Mouse (Mus musculus) neural tube, embryonic 14.5 days (tissue): ENCODE results near the gene Nectin1. TPM values are rescaled to one million over a fixed set of nuclear protein-coding genes. Genes with fewer than 3 reads are reported as not detected.
A peak's percentile ranks its signal among the peaks of the same experiment; 100 is the strongest.

Experiments
- ATAC-seq: fragments of 200-750 bp; cut with Nextera tagmentation; 2 replicates; pipeline ENCODE4 v1.8.0; 2017; ENCODE audit warnings: low read depth, mild to moderate bottlenecking, moderate TSS enrichment, moderate library complexity
- H3K27ac ChIP-seq: fragments of 300-500 bp; sonication (generic); 2 replicates; pipeline ENCODE4 v1.5.1; 2014; ENCODE audit warnings: low read depth, mild to moderate bottlenecking, control low read depth, low read length, moderate library complexity, mixed read lengths
- H3K27me3 ChIP-seq: fragments of 300-500 bp; sonication (generic); 2 replicates; pipeline ENCODE4 v1.6.1; 2014; ENCODE audit warnings: low read length; ENCODE audit not compliant: control insufficient read depth, insufficient read depth
- H3K36me3 ChIP-seq: fragments of 300-500 bp; sonication (generic); 2 replicates; pipeline ENCODE4 v1.6.1; 2014; ENCODE audit warnings: low read length, mixed read lengths; ENCODE audit not compliant: control insufficient read depth, insufficient read depth
- H3K4me1 ChIP-seq: fragments of 300-500 bp; sonication (generic); 2 replicates; pipeline ENCODE4 v1.6.1; 2014; ENCODE audit warnings: low read length; ENCODE audit not compliant: control insufficient read depth, insufficient read depth
- H3K4me2 ChIP-seq: fragments of 300-500 bp; sonication (generic); 2 replicates; pipeline ENCODE4 v1.6.1; 2014; ENCODE audit warnings: mild to moderate bottlenecking, low read depth, low read length, control low read depth
- H3K4me3 ChIP-seq: fragments of 300-500 bp; sonication (generic); 2 replicates; pipeline ENCODE4 v1.5.1; 2014; ENCODE audit warnings: low read depth, low read length, control low read depth, mixed read lengths
- H3K9ac ChIP-seq: fragments of 300-500 bp; sonication (generic); replicated peaks from 2 replicates; pipeline ENCODE4 v1.6.1; 2014; ENCODE audit warnings: low read depth, mild to moderate bottlenecking, control low read depth, low read length, mixed read lengths
- H3K9me3 ChIP-seq: fragments of 300-500 bp; sonication (generic); 2 replicates; pipeline ENCODE4 v1.6.1; 2016; ENCODE audit warnings: low read length; ENCODE audit not compliant: control insufficient read depth
- WGBS: fragments of 180-500 bp; shearing (Covaris S2); extraction: QIAGEN DNeasy Blood & Tissue Kit; methylation state at CpG from one replicate; pipeline ENCODE4 v1.1.7; 2014; 5-methylcytosine and 5-hydroxymethylcytosine counted together
- polyA plus RNA-seq: library from polyadenylated mRNA; unstranded; fragments of >200 nt; fragmentation: Nextera tagmentation; extraction: Ambion mirVana; gene quantifications from 2 replicates; pipeline ENCODE4 v1.2.1, GENCODE M21; 2014

Gene Nectin1
- polyA plus RNA-seq, 1 experiment from 2014 or later: 21.1 TPM

GRCm38 (mm10) chr9:43755928-43756327 lies 12.1 kb downstream of the Nectin1 start:
- Histone ChIP-seq H3K4me1 (peaks cover 34% of the 10 kb centered on the region), H3K36me3 (no peaks in the 10 kb centered on the region), H3K9me3 (no peaks in the 10 kb centered on the region), H3K4me3 (no peak overlapping the region), H3K27me3 (no peaks in the 10 kb centered on the region), H3K4me2 (no peak overlapping the region), H3K27ac (no peak overlapping the region), H3K9ac (no peak overlapping the region)
- WGBS: 94% methylated on average over 2 of the region's 2 CpGs
- no peak for ATAC-seq

GRCm38 (mm10) chr9:43757225-43757624 lies 13.4 kb downstream of the Nectin1 start:
- no peaks in the 10 kb centered on the region for H3K27me3 ChIP-seq
- H3K4me3 ChIP-seq: no peak overlapping the region
- no peaks in the 10 kb centered on the region for H3K36me3 ChIP-seq
- peaks cover 47% of the 10 kb centered on the region for H3K4me1 ChIP-seq
- no peak for ATAC-seq
- H3K9me3 ChIP-seq: no peaks in the 10 kb centered on the region
- H3K9ac ChIP-seq: no peak overlapping the region
- no peak overlapping the region for H3K4me2 ChIP-seq
- no peak overlapping the region for H3K27ac ChIP-seq
- 83% methylated on average over 10 of the region's 10 CpGs for WGBS

GRCm38 (mm10) chr9:43757972-43758965 lies 14.5 kb downstream of the Nectin1 start:
- Histone ChIP-seq H3K4me2 (no peak overlapping the region), H3K9ac (no peak overlapping the region), H3K36me3 (no peaks in the 10 kb centered on the region), H3K27me3 (no peaks in the 10 kb centered on the region), H3K4me3 (no peak overlapping the region), H3K4me1 (peaks cover 48% of the 10 kb centered on the region), H3K27ac (no peak overlapping the region), H3K9me3 (no peaks in the 10 kb centered on the region)
- WGBS: 41% methylated on average over 5 of the region's 5 CpGs
- ATAC-seq: no peak

GRCm38 (mm10) chr9:43760078-43760477 lies 16.3 kb downstream of the Nectin1 start:
- peaks cover 32% of the 10 kb centered on the region for H3K4me1 ChIP-seq
- H3K4me3 ChIP-seq: no peak overlapping the region
- H3K36me3 ChIP-seq: no peaks in the 10 kb centered on the region
- no peaks in the 10 kb centered on the region for H3K9me3 ChIP-seq
- H3K9ac ChIP-seq: no peak overlapping the region
- 59% methylated on average over 12 of the region's 12 CpGs for WGBS
- no peak overlapping the region for H3K4me2 ChIP-seq
- no peaks in the 10 kb centered on the region for H3K27me3 ChIP-seq
- H3K27ac ChIP-seq: no peak overlapping the region
- no peak for ATAC-seq

- WGBS: 43% methylated on average over 5 of the region's 5 CpGs
- H3K27me3 ChIP-seq: no peaks in the 10 kb centered on the region
- H3K9me3 ChIP-seq: no peaks in the 10 kb centered on the region
- peaks cover 35% of the 10 kb centered on the region for H3K4me1 ChIP-seq
- H3K4me2 ChIP-seq: 0 out of 2 replicates have a peak overlapping the region, but pooled peaks have one; percentile 14
- no peak overlapping the region for H3K4me3 ChIP-seq
- peak overlapping the region; percentile 76 for H3K27ac ChIP-seq
- H3K36me3 ChIP-seq: no peaks in the 10 kb centered on the region
- no peak overlapping the region for H3K9ac ChIP-seq
- peak; percentile 62 for ATAC-seq
These were observed 17.5 kb downstream of the Nectin1 start for GRCm38 (mm10) chr9:43761181-43761820.

GRCm38 (mm10) chr9:43761941-43762340 lies 18.2 kb downstream of the Nectin1 start:
- Histone ChIP-seq H3K4me3 (no peak overlapping the region), H3K4me1 (peaks cover 34% of the 10 kb centered on the region), H3K4me2 (no peak overlapping the region), H3K36me3 (no peaks in the 10 kb centered on the region), H3K9me3 (no peaks in the 10 kb centered on the region), H3K27me3 (no peaks in the 10 kb centered on the region), H3K27ac (no peak overlapping the region), H3K9ac (no peak overlapping the region)
- 64% methylated on average over 3 of the region's 3 CpGs for WGBS
- no peak for ATAC-seq

- Histone ChIP-seq H3K9me3 (no peaks in the 10 kb centered on the region), H3K4me2 (no peak overlapping the region), H3K4me3 (no peak overlapping the region), H3K4me1 (peaks cover 45% of the 10 kb centered on the region), H3K27me3 (no peaks in the 10 kb centered on the region), H3K9ac (no peak overlapping the region), H3K36me3 (no peaks in the 10 kb centered on the region), H3K27ac (no peak overlapping the region)
- WGBS: 55% methylated on average over 14 of the region's 14 CpGs
- ATAC-seq: no peak
These were observed 21.8 kb downstream of the Nectin1 start for GRCm38 (mm10) chr9:43765419-43766179.

GRCm38 (mm10) chr9:43768779-43769178 lies 25.0 kb downstream of the Nectin1 start:
- H3K4me3 ChIP-seq: no peak overlapping the region
- peaks cover 33% of the 10 kb centered on the region for H3K4me1 ChIP-seq
- no peak overlapping the region for H3K9ac ChIP-seq
- H3K9me3 ChIP-seq: no peaks in the 10 kb centered on the region
- H3K27ac ChIP-seq: no peak overlapping the region
- WGBS: 7% methylated on average over 4 of the region's 4 CpGs
- no peaks in the 10 kb centered on the region for H3K36me3 ChIP-seq
- H3K4me2 ChIP-seq: no peak overlapping the region
- no peaks in the 10 kb centered on the region for H3K27me3 ChIP-seq
- peak; percentile 72; the same call in 1 of the 2 replicates for ATAC-seq
